Mouse (Mus musculus): ENCODE measurements around the gene 4921539E11Rik.

DNA sequence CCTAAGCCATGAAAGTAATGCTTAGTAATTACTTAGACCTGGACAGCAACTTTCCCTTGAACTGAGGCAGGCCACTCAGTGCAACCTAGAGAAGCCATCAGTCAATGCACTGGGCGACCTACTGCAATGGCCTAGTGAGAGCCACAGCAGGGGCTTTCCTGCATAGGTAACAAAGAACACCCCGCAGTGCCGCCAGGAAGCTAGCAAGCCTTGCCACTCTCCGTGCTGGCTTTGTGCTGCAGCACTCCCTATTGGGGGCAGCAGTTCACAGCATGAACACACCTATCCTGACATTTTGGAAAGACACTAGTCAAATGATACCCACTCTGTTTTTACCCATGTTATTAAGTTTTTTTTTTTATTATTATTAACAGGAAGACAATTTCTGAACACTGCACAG lies 91.6 kb downstream of the 4921539E11Rik start:
- TF ChIP-seq CTCF (IDR thresholded peaks at IDR 0.05; ENCODE audit: insufficient read depth, low read length) (no peak), POLR2A (IDR thresholded peaks at IDR 0.05; ENCODE audit: borderline replicate concordance, extremely low read depth, low read depth, low read length) (no peak)
